Mouse (Mus musculus) spleen, postnatal 0 days (tissue): ENCODE measurements around the gene Lrig2. TPM values are rescaled to one million over a fixed set of nuclear protein-coding genes. Genes with fewer than 3 reads are reported as not detected.

Source experiments
- polyA plus RNA-seq: library from polyadenylated mRNA; unstranded; fragments of >200 nt; fragmentation: Nextera tagmentation; extraction: Ambion mirVana; gene quantifications from 2 replicates; pipeline ENCODE4 v1.2.1, GENCODE M21; 2015

Lrig2 gene
- 5.6 and 7.2 TPM in 2 replicates for polyA plus RNA-seq

GRCm38 (mm10) chr3:104511538-104512423, at the start of gene Lrig2:
Gene Lrig2, minus strand, starts transcription at chr3:104511918.

Other genes with a start within 250 kb of the Lrig2 start
- gene Slc16a1, start 126.8 kb upstream of the Lrig2 start, polyA plus RNA-seq: 83.4 and 89.3 TPM in 2 replicates